Mouse (Mus musculus): ENCODE results near the gene 1700001P01Rik. TPM values are rescaled to one million over a fixed set of nuclear protein-coding genes. Genes with fewer than 3 reads are reported as not detected.

1700001P01Rik gene
- total and polyA plus RNA-seq, 2 experiments from 2014 or later, result not detected

GRCm38 (mm10) chr11:97776497-97777128 lies 895 bp upstream of the 1700001P01Rik start:
- ATAC-seq (ENCODE audit: low FRiP score) (no peak), DNase-seq (ENCODE audit: low spot score) (no peak)
- no peaks in the 10 kb centered on the region for H3K9me3 ChIP-seq (ENCODE audit: low read length)
- no peak overlapping the region for H3K27ac ChIP-seq (ENCODE audit: low read depth, low read length)
- no peak for TF ChIP-seq CTCF (IDR thresholded peaks at IDR 0.05)
- H3K9ac ChIP-seq (replicated peaks; ENCODE audit: low read length, poor library complexity, severe bottlenecking), result no peak overlapping the region
- no peak overlapping the region for H3K4me2 ChIP-seq (ENCODE audit: low read depth, low read length, poor library complexity, severe bottlenecking)
- no peaks in the 10 kb centered on the region for H3K27me3 ChIP-seq (ENCODE audit: insufficient read depth, low read length)
- peaks cover 26% of the 10 kb centered on the region for H3K36me3 ChIP-seq (ENCODE audit: insufficient read depth, low read length)
- H3K4me1 ChIP-seq (ENCODE audit: insufficient read depth, low read length), result no peaks in the 10 kb centered on the region; the same call in 1 of the 2 replicates
- no peak overlapping the region for H3K4me3 ChIP-seq (ENCODE audit: low read depth, low read length)
- WGBS, result 55% methylated on average over 5 of the region's 5 CpGs

- Histone ChIP-seq H3K4me1 (ENCODE audit: insufficient read depth, low read length) (no peaks in the 10 kb centered on the region; the same call in 1 of the 2 replicates), H3K9ac (replicated peaks; ENCODE audit: low read length, poor library complexity, severe bottlenecking) (no peak overlapping the region), H3K27me3 (ENCODE audit: insufficient read depth, low read length) (no peaks in the 10 kb centered on the region), H3K9me3 (ENCODE audit: low read length) (no peaks in the 10 kb centered on the region), H3K4me3 (ENCODE audit: low read depth, low read length) (no peak overlapping the region), H3K27ac (ENCODE audit: low read depth, low read length) (no peak overlapping the region), H3K36me3 (ENCODE audit: insufficient read depth, low read length) (peaks cover 24% of the 10 kb centered on the region), H3K4me2 (ENCODE audit: low read depth, low read length, poor library complexity, severe bottlenecking) (no peak overlapping the region)
- DNase-seq (ENCODE audit: low spot score), result no peak
- no peak for TF ChIP-seq CTCF (IDR thresholded peaks at IDR 0.05)
- no peak for ATAC-seq (ENCODE audit: low FRiP score)
- WGBS, result 75% methylated on average over 13 of the region's 13 CpGs
These were observed 532 bp downstream of the 1700001P01Rik start for GRCm38 (mm10) chr11:97775186-97775585.

DNA sequence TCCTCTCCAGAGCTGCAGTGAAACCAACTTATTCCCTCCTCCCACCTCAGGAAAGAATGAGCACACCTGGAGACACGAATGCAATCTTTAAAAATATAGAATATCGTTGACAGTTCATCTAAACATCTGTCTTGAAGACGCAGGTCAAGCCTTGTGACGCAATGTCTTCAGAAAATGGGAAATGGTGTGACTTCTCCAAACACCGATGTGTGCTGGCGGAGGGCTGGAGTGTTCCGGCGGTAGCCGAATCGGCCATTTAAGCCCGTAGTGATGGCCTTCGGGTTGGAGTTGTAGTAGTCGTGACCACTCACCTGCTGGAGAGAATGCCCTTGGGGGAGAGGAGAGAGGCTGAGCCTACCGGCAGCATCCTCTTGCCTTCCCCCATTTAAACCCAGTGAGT lies 4.3 kb downstream of the 1700001P01Rik start:
- WGBS, result 78% methylated on average over 14 of the region's 14 CpGs
- H3K36me3 ChIP-seq (ENCODE audit: insufficient read depth, low read length), result peaks cover 4% of the 10 kb centered on the region; the same call in 1 of the 2 replicates
- no peak for TF ChIP-seq CTCF (IDR thresholded peaks at IDR 0.05)
- H3K27me3 ChIP-seq (ENCODE audit: insufficient read depth, low read length), result no peaks in the 10 kb centered on the region
- ATAC-seq (ENCODE audit: low FRiP score), result no peak
- no peak overlapping the region for H3K4me2 ChIP-seq (ENCODE audit: low read depth, low read length, poor library complexity, severe bottlenecking)
- no peak overlapping the region for H3K9ac ChIP-seq (replicated peaks; ENCODE audit: low read length, poor library complexity, severe bottlenecking)
- H3K27ac ChIP-seq (ENCODE audit: low read depth, low read length), result no peak overlapping the region
- no peak overlapping the region for H3K4me3 ChIP-seq (ENCODE audit: low read depth, low read length)
- H3K9me3 ChIP-seq (ENCODE audit: low read length), result no peaks in the 10 kb centered on the region
- no peaks in the 10 kb centered on the region for H3K4me1 ChIP-seq (ENCODE audit: insufficient read depth, low read length)
- DNase-seq (ENCODE audit: low spot score), result no peak

GRCm38 (mm10) chr11:97769704-97770103 lies 6.0 kb downstream of the 1700001P01Rik start:
- no peak overlapping the region for H3K4me3 ChIP-seq (ENCODE audit: low read depth, low read length)
- H3K4me2 ChIP-seq (ENCODE audit: low read depth, low read length, poor library complexity, severe bottlenecking), result no peak overlapping the region
- DNase-seq (ENCODE audit: low spot score) (no peak), ATAC-seq (ENCODE audit: low FRiP score) (no peak)
- no peaks in the 10 kb centered on the region for H3K36me3 ChIP-seq (ENCODE audit: insufficient read depth, low read length)
- H3K9ac ChIP-seq (replicated peaks; ENCODE audit: low read length, poor library complexity, severe bottlenecking), result no peak overlapping the region
- no peaks in the 10 kb centered on the region for H3K9me3 ChIP-seq (ENCODE audit: low read length)
- no peaks in the 10 kb centered on the region for H3K27me3 ChIP-seq (ENCODE audit: insufficient read depth, low read length)
- WGBS, result 34% methylated on average over 2 of the region's 2 CpGs
- no peak overlapping the region for H3K27ac ChIP-seq (ENCODE audit: low read depth, low read length)
- TF ChIP-seq CTCF (IDR thresholded peaks at IDR 0.05), result no peak
- H3K4me1 ChIP-seq (ENCODE audit: insufficient read depth, low read length), result peaks cover 10% of the 10 kb centered on the region; the same call in 1 of the 2 replicates

GRCm38 (mm10) chr11:97766154-97766881 lies 9.4 kb downstream of the 1700001P01Rik start, which contains the start of gene Cwc25:
Gene Cwc25 (minus strand): TSS chr11:97766556.
- Histone ChIP-seq H3K36me3 (ENCODE audit: insufficient read depth, low read length) (peaks cover 10% of the 10 kb centered on the region), H3K9me3 (ENCODE audit: low read length) (no peaks in the 10 kb centered on the region), H3K4me3 (ENCODE audit: low read depth, low read length) (peak within 1 kb of the TSS; percentile 90), H3K9ac (replicated peaks; ENCODE audit: low read length, poor library complexity, severe bottlenecking) (peak within 1 kb of the TSS; percentile 84), H3K4me2 (ENCODE audit: low read depth, low read length, poor library complexity, severe bottlenecking) (peak within 1 kb of the TSS; percentile 81), H3K27me3 (ENCODE audit: insufficient read depth, low read length) (no peaks in the 10 kb centered on the region), H3K4me1 (ENCODE audit: insufficient read depth, low read length) (peaks cover 10% of the 10 kb centered on the region; the same call in 1 of the 2 replicates), H3K27ac (ENCODE audit: low read depth, low read length) (peak within 1 kb of the TSS; percentile 82)
- WGBS, result under 1% methylated on average over 38 of the region's 38 CpGs
- DNase-seq (ENCODE audit: low spot score) (peak; percentile 98), ATAC-seq (ENCODE audit: low FRiP score) (peak; percentile 91)
- TF ChIP-seq CTCF (IDR thresholded peaks at IDR 0.05), result 0 out of 2 replicates have a peak, but pooled peaks have one; percentile 2

- no peak overlapping the region for H3K4me2 ChIP-seq (ENCODE audit: low read depth, low read length, poor library complexity, severe bottlenecking)
- no peak overlapping the region for H3K4me3 ChIP-seq (ENCODE audit: low read depth, low read length)
- no peaks in the 10 kb centered on the region for H3K27me3 ChIP-seq (ENCODE audit: insufficient read depth, low read length)
- DNase-seq (ENCODE audit: low spot score) (peak; percentile 44), ATAC-seq (ENCODE audit: low FRiP score) (no peak)
- H3K27ac ChIP-seq (ENCODE audit: low read depth, low read length), result no peak overlapping the region
- no peak overlapping the region for H3K9ac ChIP-seq (replicated peaks; ENCODE audit: low read length, poor library complexity, severe bottlenecking)
- no peaks in the 10 kb centered on the region for H3K9me3 ChIP-seq (ENCODE audit: low read length)
- peaks cover 10% of the 10 kb centered on the region; the same call in 1 of the 2 replicates for H3K4me1 ChIP-seq (ENCODE audit: insufficient read depth, low read length)
- peaks cover 22% of the 10 kb centered on the region for H3K36me3 ChIP-seq (ENCODE audit: insufficient read depth, low read length)
- peak; percentile 61 for TF ChIP-seq CTCF (IDR thresholded peaks at IDR 0.05)
These were observed 14.1 kb downstream of the 1700001P01Rik start for GRCm38 (mm10) chr11:97761638-97762037.
